Mouse (Mus musculus) E14TG2a.4 (cell line): ENCODE measurements around the gene Kdm1a.

Experiments used
- CTCF ChIP-seq: conservative IDR thresholded peaks from 2 replicates; pipeline ENCODE4 v1.5.1; 2014; ENCODE audit warnings: low read length
- NANOG ChIP-seq: IDR thresholded peaks from 2 replicates; pipeline ENCODE4 v1.6.1; 2014; ENCODE audit warnings: borderline replicate concordance, low read length, mixed read lengths
- POU5F1 ChIP-seq: IDR thresholded peaks from 2 replicates; pipeline ENCODE4 v1.6.1; 2014; ENCODE audit warnings: low read length, borderline replicate concordance

DNA sequence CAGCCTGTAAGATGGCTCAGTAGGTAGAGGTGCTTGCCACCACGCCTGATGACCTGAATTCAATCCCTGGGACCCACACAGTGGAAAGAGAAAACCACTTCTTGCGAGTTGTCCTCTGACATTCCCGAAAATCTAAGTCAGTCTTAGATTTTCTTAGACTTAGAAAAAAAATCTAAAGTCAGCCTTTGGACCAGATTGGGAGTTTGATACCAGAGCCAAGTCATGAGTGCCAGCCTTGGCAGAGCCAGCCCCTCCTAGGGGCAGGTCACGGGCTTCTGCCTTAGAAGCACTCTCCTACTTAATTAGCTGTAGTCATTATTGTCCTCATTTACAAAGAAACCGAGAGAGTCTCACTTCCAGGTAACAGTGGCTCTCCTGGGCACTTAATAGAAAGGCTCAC lies 19.4 kb upstream of the Kdm1a start:
- TF ChIP-seq CTCF (no peak), POU5F1 (no peak), NANOG (no peak)
